Mouse (Mus musculus): ENCODE measurements around the gene Olfr1513.

DNA sequence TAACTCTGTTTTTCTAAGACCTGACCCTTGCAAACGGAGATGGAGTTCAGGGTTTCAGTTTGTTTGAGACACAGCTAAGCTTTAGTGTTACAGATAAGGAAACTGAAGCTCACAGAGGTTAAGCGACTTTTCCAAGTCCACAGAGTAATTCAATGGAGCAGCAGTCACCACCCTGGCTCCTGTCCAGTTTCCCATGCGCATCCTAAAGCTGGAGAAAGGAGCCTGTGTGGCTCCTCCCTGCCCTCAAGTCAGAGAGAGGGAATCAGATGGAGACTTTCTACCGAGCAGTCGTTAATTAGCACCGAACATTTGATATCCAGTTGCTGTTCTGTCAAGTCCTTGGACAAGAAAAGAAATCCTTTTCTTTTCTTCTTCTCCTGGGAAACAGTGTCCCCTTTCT lies 36.8 kb downstream of the Olfr1513 start:
- no peak for TF ChIP-seq CTCF (IDR thresholded peaks at IDR 0.05; ENCODE audit: low read depth)
- no peak for TF ChIP-seq EP300 (IDR thresholded peaks at IDR 0.05; ENCODE audit: low read depth)

Data from liver, embryonic 14.5 days (tissue).